Mouse (Mus musculus) heart, postnatal 0 days (tissue): ENCODE data around the gene Acer3. TPM values are rescaled to one million over a fixed set of nuclear protein-coding genes. Genes with fewer than 3 reads are reported as not detected.

Experiments used
- ATAC-seq: fragments of 200-750 bp; cut with Nextera tagmentation; 2 replicates; pipeline ENCODE4 v1.8.0; 2017; ENCODE audit warnings: low read depth, moderate number of reproducible peaks, moderate library complexity; ENCODE audit not compliant: insufficient read depth
- DNase-seq: peaks from one replicate; pipeline ENCODE4 v3.0.0-alpha.2; 2016; ENCODE audit warnings: low spot score
- H3K27ac ChIP-seq: fragments of 300-500 bp; sonication (generic); 2 replicates; pipeline ENCODE4 v1.5.1; 2014; ENCODE audit warnings: low read depth, mild to moderate bottlenecking
- H3K27me3 ChIP-seq: fragments of 300-500 bp; sonication (generic); 2 replicates; pipeline ENCODE4 v1.6.1; 2014; ENCODE audit warnings: low read length, mixed read lengths; ENCODE audit not compliant: control insufficient read depth, insufficient read depth
- H3K36me3 ChIP-seq: fragments of 300-500 bp; sonication (generic); replicated peaks from 2 replicates; pipeline ENCODE4 v1.6.1; 2014; ENCODE audit warnings: low read length, mixed read lengths; ENCODE audit not compliant: control insufficient read depth, insufficient read depth
- H3K4me1 ChIP-seq: fragments of 300-500 bp; sonication (generic); 2 replicates; pipeline ENCODE4 v1.6.1; 2014; ENCODE audit warnings: antibody characterized with exemption; ENCODE audit not compliant: control insufficient read depth, insufficient read depth
- H3K4me2 ChIP-seq: fragments of 300-500 bp; sonication (generic); 2 replicates; pipeline ENCODE4 v1.6.1; 2014; ENCODE audit warnings: low read depth, mild to moderate bottlenecking, low read length, moderate library complexity
- H3K4me3 ChIP-seq: fragments of 300-500 bp; sonication (generic); 2 replicates; pipeline ENCODE4 v1.5.1; 2014; ENCODE audit warnings: low read depth, low read length
- H3K9ac ChIP-seq: fragments of 300-500 bp; sonication (generic); replicated peaks from 2 replicates; pipeline ENCODE4 v1.6.1; 2014; ENCODE audit warnings: low read depth, low read length, mixed read lengths
- H3K9me3 ChIP-seq: fragments of 300-500 bp; sonication (generic); replicated peaks from 2 replicates; pipeline ENCODE4 v1.6.1; 2016; ENCODE audit warnings: low read length; ENCODE audit not compliant: control insufficient read depth
- CTCF ChIP-seq: IDR thresholded peaks from 2 replicates; pipeline ENCODE4 v1.5.1; 2016; ENCODE audit warnings: antibody characterized with exemption, control low read depth, low read depth
- EP300 ChIP-seq: IDR thresholded peaks from 2 replicates; pipeline ENCODE4 v1.6.1; 2016; ENCODE audit warnings: antibody characterized with exemption, low read depth
- WGBS: fragments of 180-500 bp; shearing (Covaris S2); extraction: QIAGEN DNeasy Blood & Tissue Kit; methylation state at CpG from one replicate; pipeline ENCODE4 v1.1.7; 2014; 5-methylcytosine and 5-hydroxymethylcytosine counted together
- polyA plus RNA-seq: library from polyadenylated mRNA; unstranded; fragments of >200 nt; fragmentation: Nextera tagmentation; extraction: Ambion mirVana; gene quantifications from 2 replicates; pipeline ENCODE4 v1.2.1, GENCODE M21; 2015
- total RNA-seq: library from RNA; depleted of rRNA; stranded (reverse); fragments of >200 nt; gene quantifications from 2 replicates; pipeline ENCODE4 v1.2.3, GENCODE M21; 2014; ENCODE audit warnings: low replicate concordance; rRNA removed

Gene Acer3
- total and polyA plus RNA-seq, 2 experiments from 2014 or later = 5.6 to 21.4 TPM

- no peaks in the 10 kb centered on the region; the same call in 1 of the 2 replicates for H3K27me3 ChIP-seq
- H3K27ac ChIP-seq = no peak overlapping the region
- ATAC-seq = no peak
- no peak overlapping the region for H3K4me3 ChIP-seq
- no peak for TF ChIP-seq EP300
- no peak for TF ChIP-seq CTCF
- H3K4me2 ChIP-seq = no peak overlapping the region
- no peaks in the 10 kb centered on the region for H3K36me3 ChIP-seq
- H3K9ac ChIP-seq = no peak overlapping the region; the same call in 1 of the 2 replicates
- H3K4me1 ChIP-seq = peaks cover 15% of the 10 kb centered on the region; the same call in 1 of the 2 replicates
- no peaks in the 10 kb centered on the region for H3K9me3 ChIP-seq
- no peak for DNase-seq
- WGBS = 40% methylated on average over 3 of the region's 3 CpGs
Observed at GRCm38 (mm10) chr7:98163700-98164099, 157.3 kb downstream of the Acer3 start.

- Histone ChIP-seq H3K27me3 (no peaks in the 10 kb centered on the region; the same call in 1 of the 2 replicates), H3K4me1 (peaks cover 15% of the 10 kb centered on the region; the same call in 1 of the 2 replicates), H3K36me3 (no peaks in the 10 kb centered on the region), H3K9me3 (no peaks in the 10 kb centered on the region), H3K4me3 (no peak overlapping the region), H3K4me2 (no peak overlapping the region), H3K9ac (no peak overlapping the region), H3K27ac (no peak overlapping the region)
- no peak for TF ChIP-seq EP300
- TF ChIP-seq CTCF = no peak
- WGBS = 70% methylated on average over 6 of the region's 6 CpGs
- no peak for DNase-seq
- no peak for ATAC-seq
Observed at GRCm38 (mm10) chr7:98162239-98162638, 158.8 kb downstream of the Acer3 start.

DNA sequence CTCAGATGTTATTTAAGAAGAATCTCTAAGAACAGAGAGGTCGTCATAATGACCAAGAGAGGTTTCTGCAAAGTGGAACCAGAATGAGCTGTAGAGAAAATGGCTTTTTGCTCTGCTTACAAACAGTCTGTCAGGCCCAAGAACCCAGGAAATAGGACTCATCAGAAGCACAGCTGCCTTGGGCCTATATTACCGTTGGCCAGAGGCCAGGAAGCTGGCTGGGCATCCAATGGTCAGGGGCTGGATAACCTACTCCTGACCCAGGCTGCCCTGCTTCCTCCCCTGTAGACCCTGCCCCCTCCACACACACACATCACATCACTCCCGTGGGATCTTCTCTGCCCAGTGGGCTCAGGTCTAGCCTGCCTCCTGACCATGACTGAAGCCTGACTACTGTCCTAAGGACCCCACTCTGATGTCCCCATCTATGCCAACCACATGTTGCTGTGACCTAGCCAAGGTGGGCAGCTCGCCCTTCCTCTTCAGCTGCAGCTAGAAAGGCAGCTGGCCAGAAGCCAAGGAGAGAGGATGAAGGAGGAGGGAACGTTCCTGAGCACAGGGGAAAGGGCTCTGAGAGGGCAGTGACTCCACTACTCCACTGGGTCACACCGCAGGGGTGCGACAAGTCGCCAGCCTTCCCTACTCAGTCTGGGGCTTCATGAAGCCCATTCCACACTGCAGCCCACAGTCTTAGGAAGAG, 160.8 kb downstream of the Acer3 start:
- H3K27ac ChIP-seq = peak overlapping the region; percentile 26; the same call in 1 of the 2 replicates
- H3K4me3 ChIP-seq = no peak overlapping the region
- no peak for TF ChIP-seq EP300
- TF ChIP-seq CTCF = no peak
- H3K27me3 ChIP-seq = no peaks in the 10 kb centered on the region; the same call in 1 of the 2 replicates
- H3K36me3 ChIP-seq = no peaks in the 10 kb centered on the region
- H3K9ac ChIP-seq = no peak overlapping the region; the same call in 1 of the 2 replicates
- no peaks in the 10 kb centered on the region for H3K9me3 ChIP-seq
- ATAC-seq = no peak
- H3K4me2 ChIP-seq = no peak overlapping the region
- 36% methylated on average over 8 of the region's 8 CpGs for WGBS
- peaks cover 15% of the 10 kb centered on the region; the same call in 1 of the 2 replicates for H3K4me1 ChIP-seq
- no peak for DNase-seq

GRCm38 (mm10) chr7:98158481-98158880, 162.5 kb downstream of the Acer3 start:
- WGBS = 60% methylated on average over 8 of the region's 8 CpGs
- Histone ChIP-seq H3K4me3 (no peak overlapping the region), H3K27me3 (no peaks in the 10 kb centered on the region; the same call in 1 of the 2 replicates), H3K36me3 (no peaks in the 10 kb centered on the region), H3K9me3 (no peaks in the 10 kb centered on the region), H3K9ac (no peak overlapping the region), H3K4me1 (peaks cover 15% of the 10 kb centered on the region; the same call in 1 of the 2 replicates), H3K4me2 (no peak overlapping the region), H3K27ac (no peak overlapping the region)
- no peak for TF ChIP-seq CTCF
- no peak for TF ChIP-seq EP300
- ATAC-seq (no peak), DNase-seq (no peak)

DNA sequence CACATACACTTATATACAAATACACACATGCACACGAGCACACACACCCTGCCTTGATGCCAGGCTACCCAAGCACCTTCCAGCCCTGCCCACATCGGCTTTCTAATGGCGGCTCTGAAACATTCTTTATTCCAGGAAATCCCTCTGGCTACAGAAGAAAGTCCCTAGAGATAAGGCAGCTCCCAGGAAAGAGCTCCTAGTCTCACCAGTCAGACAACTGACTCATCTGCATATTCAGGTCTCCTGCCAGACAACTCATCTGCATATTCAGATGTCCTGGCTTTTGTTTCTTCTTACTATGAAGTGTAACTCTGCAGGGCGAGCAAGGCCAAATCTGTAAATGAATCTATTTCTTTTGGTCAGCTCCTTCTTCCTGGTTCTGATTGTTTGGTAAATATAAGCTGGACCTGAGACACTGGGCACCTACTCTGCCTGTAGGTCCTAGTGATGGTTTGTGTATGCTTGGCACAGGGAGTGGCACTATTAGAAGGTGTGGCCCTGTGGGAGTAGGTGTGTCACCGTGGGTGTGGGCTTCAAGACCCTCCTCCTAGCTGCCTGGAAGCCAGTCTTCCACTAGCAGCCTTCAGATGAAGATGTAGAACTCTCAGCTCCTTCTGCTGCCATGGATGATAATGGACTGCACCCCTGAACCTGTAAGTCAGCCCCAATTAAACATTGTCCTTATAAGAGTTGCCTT, 163.2 kb downstream of the Acer3 start:
- Histone ChIP-seq H3K4me1 (peaks cover 15% of the 10 kb centered on the region; the same call in 1 of the 2 replicates), H3K27ac (no peak overlapping the region), H3K27me3 (no peaks in the 10 kb centered on the region; the same call in 1 of the 2 replicates), H3K4me2 (no peak overlapping the region), H3K36me3 (no peaks in the 10 kb centered on the region), H3K4me3 (no peak overlapping the region), H3K9ac (no peak overlapping the region), H3K9me3 (no peaks in the 10 kb centered on the region)
- DNase-seq = no peak
- WGBS = 53% methylated on average over 5 of the region's 5 CpGs
- TF ChIP-seq EP300 = no peak
- TF ChIP-seq CTCF = no peak
- ATAC-seq = no peak

Other genes with a start within 250 kb of the Acer3 start
- 7.1 and 20.0 TPM in 2 replicates for gene Myo7a, start 201.7 kb downstream of the Acer3 start, total RNA-seq
- gene Myo7a, start 201.7 kb downstream of the Acer3 start, polyA plus RNA-seq = 3.6 and 3.7 TPM in 2 replicates
- 0.39 TPM in 1 of 2 replicates, not detected in the other for gene Omp, start 175.7 kb downstream of the Acer3 start, total RNA-seq
- gene Omp, start 175.7 kb downstream of the Acer3 start, polyA plus RNA-seq = 0.05 TPM in 1 of 2 replicates, not detected in the other
- gene Capn5, start 142.9 kb downstream of the Acer3 start, total RNA-seq = 3.4 and 5.6 TPM in 2 replicates
- gene Capn5, start 142.9 kb downstream of the Acer3 start, polyA plus RNA-seq = 1.1 and 1.5 TPM in 2 replicates
- not detected in 2 replicates for gene B3gnt6, start 121.7 kb downstream of the Acer3 start, total RNA-seq
- gene B3gnt6, start 121.7 kb downstream of the Acer3 start, polyA plus RNA-seq = not detected in 2 replicates
- 4.0 and 7.1 TPM in 2 replicates for gene Tsku, start 40.1 kb upstream of the Acer3 start, total RNA-seq
- gene Tsku, start 40.1 kb upstream of the Acer3 start, polyA plus RNA-seq = 3.3 and 3.7 TPM in 2 replicates
- not detected in 2 replicates for gene Gucy2d, start 119.2 kb upstream of the Acer3 start, total RNA-seq
- gene Gucy2d, start 119.2 kb upstream of the Acer3 start, polyA plus RNA-seq = 0.08 TPM in 2 replicates
- gene Lrrc32, start 168.1 kb upstream of the Acer3 start, total RNA-seq = 10.3 and 11.4 TPM in 2 replicates
- 4.6 and 5.7 TPM in 2 replicates for gene Lrrc32, start 168.1 kb upstream of the Acer3 start, polyA plus RNA-seq